In genomic region chr17:32435151-32435550, GRCm38 (mm10) we compare ENCODE assay signal across 16 mouse cellular contexts. TPM values are rescaled to one million over a fixed set of nuclear protein-coding genes. Genes with fewer than 3 reads are reported as not detected.
"Had no signal": no experiment of that assay in that cellular context is flagged by ENCODE, and none has a peak within 500 bp of the region (broad histone marks: within the 10 kb centered on the region; RNA-seq: fewer than 3 reads in every experiment).

No protein-coding gene starts in this region.

- H3K4me2 ChIP-seq: limb, embryonic 12.5 days; liver, embryonic 13.5 days; midbrain, embryonic 12.5 days had no signal

- ATAC-seq: intestine, postnatal 0 days had no signal

- H3K9ac ChIP-seq: limb, embryonic 12.5 days; liver, embryonic 13.5 days; midbrain, embryonic 12.5 days had no signal

- H3K9me3 ChIP-seq: limb, embryonic 12.5 days; liver, embryonic 13.5 days; midbrain, embryonic 12.5 days had no signal

- H3K4me3 ChIP-seq: limb, embryonic 12.5 days; liver, embryonic 13.5 days; midbrain, embryonic 12.5 days had no signal

- DNase-seq: layer of hippocampus, adult 9-11 months; layer of hippocampus, postnatal 36 days; liver; liver, embryonic 13.5 days; lung, adult 18-20 months; right cerebral cortex, postnatal 25 days; thymus, postnatal 36 days had no signal

- H3K4me1 ChIP-seq: limb, embryonic 12.5 days; liver, embryonic 13.5 days; midbrain, embryonic 12.5 days had no signal

- H3K36me3 ChIP-seq: limb, embryonic 12.5 days; liver, embryonic 13.5 days; midbrain, embryonic 12.5 days had no signal

- H3K27me3 ChIP-seq: limb, embryonic 12.5 days; liver, embryonic 13.5 days; midbrain, embryonic 12.5 days had no signal

- H3K27ac ChIP-seq: limb, embryonic 12.5 days; liver, embryonic 13.5 days; midbrain, embryonic 12.5 days had no signal

RNA-seq across cellular contexts. Expression of gene Pglyrp2, which starts 11.2 kb away (rescaled TPM):
- total RNA-seq: layer of hippocampus, adult 18-20 months; layer of hippocampus, postnatal 36 days; left cerebral cortex, adult 8-10 months; left cerebral cortex, postnatal 36 days; midbrain, postnatal 0 days had no signal
- polyA plus RNA-seq: limb, embryonic 12.5 days; lung, embryonic 16.5 days; midbrain, embryonic 12.5 days; midbrain, postnatal 0 days; neural tube, embryonic 14.5 days had no signal

RNA-seq across cellular contexts. Expression of gene Cyp4f39, which starts 17.4 kb away (rescaled TPM):
- total RNA-seq: layer of hippocampus, postnatal 36 days; left cerebral cortex, adult 8-10 months; left cerebral cortex, postnatal 36 days had no signal
- polyA plus RNA-seq: limb, embryonic 12.5 days had no signal
